Mouse (Mus musculus) CH12.LX (cell line): ENCODE measurements around the gene Olfr642.

Experiments
- CTCF ChIP-seq, 2 experiments: IDR thresholded peaks in 1 of 2; conservative IDR thresholded peaks in 1 of 2; 2 replicates each; pipeline ENCODE4 v1.5.1; 2011 to 2012; ENCODE audit warnings: low read depth in 2 of 2, low read length in 2 of 2, improper control_type of control experiment in 1 of 2, inconsistent platforms in 1 of 2, mild to moderate bottlenecking in 1 of 2, moderate library complexity in 1 of 2
- EP300 ChIP-seq: IDR thresholded peaks from 2 replicates; pipeline ENCODE4 v1.6.1; 2011; ENCODE audit warnings: low read length, improper control_type of control experiment
- MEF2A ChIP-seq: IDR thresholded peaks from 2 replicates; pipeline ENCODE4 v1.6.1; 2014; ENCODE audit warnings: low read depth, mild to moderate bottlenecking, inconsistent platforms, low read length, improper control_type of control experiment, borderline replicate concordance
- MXI1 ChIP-seq: IDR thresholded peaks from 2 replicates; pipeline ENCODE4 v1.6.1; 2011; ENCODE audit warnings: mild to moderate bottlenecking, low read depth, low read length, improper control_type of control experiment
- NELFE ChIP-seq: IDR thresholded peaks from 2 replicates; pipeline ENCODE4 v1.6.1; 2011; ENCODE audit warnings: low read depth, low read length, improper control_type of control experiment
- NRF1 ChIP-seq: IDR thresholded peaks from 2 replicates; pipeline ENCODE4 v1.6.1; 2014; ENCODE audit warnings: low read depth, mild to moderate bottlenecking, inconsistent platforms, low read length, improper control_type of control experiment, moderate library complexity
- POLR2A ChIP-seq: IDR thresholded peaks from 2 replicates; pipeline ENCODE4 v1.6.1; 2011; ENCODE audit warnings: low read depth, mild to moderate bottlenecking, improper control_type of control experiment, low read length
- RAD21 ChIP-seq: IDR thresholded peaks from 2 replicates; pipeline ENCODE4 v1.6.1; 2011; ENCODE audit warnings: low read depth, mild to moderate bottlenecking, low read length, improper control_type of control experiment, moderate library complexity
- TBP ChIP-seq: conservative IDR thresholded peaks from 2 replicates; pipeline ENCODE4 v1.6.1; 2011; ENCODE audit warnings: low read depth, low read length, improper control_type of control experiment
- USF1 ChIP-seq: IDR thresholded peaks from 2 replicates; pipeline ENCODE4 v1.6.1; 2014; ENCODE audit warnings: low read depth, mild to moderate bottlenecking, inconsistent platforms, low read length, improper control_type of control experiment

- TF ChIP-seq MXI1 (no peak), EP300 (no peak), CTCF (conservative IDR thresholded peaks at IDR 0.05 in 1 of 2, IDR thresholded peaks at IDR 0.05 in 1 of 2; ENCODE audit: low read depth in 2 of 2, low read length in 2 of 2) (no peak), POLR2A (no peak), RAD21 (no peak), TBP (no peak), USF1 (no peak), NRF1 (no peak), NELFE (no peak), MEF2A (no peak)
These were observed 32.9 kb upstream of the Olfr642 start, which contains the start of gene Olfr645 for GRCm38 (mm10) chr7:104085365-104085764.
